In the genomic region with DNA sequence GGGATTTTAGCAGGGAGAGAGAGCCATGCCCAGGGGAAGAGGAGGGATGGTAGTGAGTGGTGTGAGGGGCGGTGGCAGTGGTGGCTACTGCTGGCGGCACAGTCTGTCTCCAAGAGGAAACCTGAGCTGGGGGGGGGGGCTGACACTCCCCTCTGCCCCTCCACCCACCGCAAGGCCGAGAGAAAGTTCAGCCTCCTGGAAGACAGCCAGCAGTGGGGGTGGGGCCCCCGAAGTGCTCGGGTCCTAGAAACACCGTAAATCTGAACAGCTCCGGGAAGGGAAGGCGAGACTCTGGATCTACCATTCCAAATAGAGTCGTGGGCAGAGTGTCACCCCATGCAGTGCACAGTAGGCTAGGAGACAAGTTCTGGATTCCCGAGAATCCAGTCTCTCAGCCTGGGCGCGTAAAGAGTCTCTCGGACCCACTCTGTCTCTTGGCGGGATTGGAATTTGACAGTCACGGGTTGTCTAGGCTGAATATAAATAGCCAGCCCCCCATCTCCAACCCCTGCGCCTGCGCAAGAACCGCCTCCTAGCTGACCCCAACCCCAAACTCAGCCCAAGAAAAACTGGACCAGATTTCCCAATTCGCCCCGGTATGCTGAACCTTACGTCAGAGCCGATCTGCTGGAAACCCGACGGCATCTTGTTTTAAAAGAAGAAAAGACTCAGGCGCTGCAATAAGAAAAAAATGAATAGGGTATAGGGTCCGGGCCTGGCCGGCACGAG, we compare ENCODE assay signal across 8 mouse cellular contexts. TPM values are rescaled to one million over a fixed set of nuclear protein-coding genes. Genes with fewer than 3 reads are reported as not detected.
A peak's percentile ranks its signal among the peaks of the same experiment; 100 is the strongest.
DNase-seq lines count a peak whose midpoint lies in the region; ATAC-seq and TF ChIP-seq lines count a peak whose summit lies in the region.

No protein-coding gene starts in this region.

- ATAC-seq in lung, embryonic 14.5 days (ENCODE audit: insufficient read depth): peak; percentile 48
- peak; percentile 21; the same call in 1 of the 2 replicates for ATAC-seq in embryonic facial prominence, embryonic 13.5 days (ENCODE audit: insufficient number of reproducible peaks, insufficient read depth, low FRiP score, low TSS enrichment, low read depth)
- ATAC-seq in heart, embryonic 11.5 days (replicated peaks; ENCODE audit: insufficient number of reproducible peaks, low FRiP score, low TSS enrichment): peak; percentile 58; the same call in 1 of the 2 replicates
- peak; percentile 54 for ATAC-seq in kidney, embryonic 14.5 days (ENCODE audit: low FRiP score, low TSS enrichment)

- peak; percentile 83 for DNase-seq in lung, embryonic 14.5 days
- DNase-seq in lung, postnatal 14 days: no peak
- no peak for DNase-seq in midbrain, embryonic 10.5 days (ENCODE audit: low spot score)
- DNase-seq in right cerebral cortex, postnatal 25 days: no peak
- no peak for DNase-seq in urinary bladder, adult 18-20 months (ENCODE audit: low spot score in 2 of 2)

- peak overlapping the region; percentile 69 for H3K4me2 ChIP-seq in lung, embryonic 14.5 days
- H3K4me2 ChIP-seq in embryonic facial prominence, embryonic 13.5 days: peak overlapping the region; percentile 71
- peak overlapping the region; percentile 92 for H3K4me2 ChIP-seq in heart, embryonic 11.5 days
- peak overlapping the region; percentile 78 for H3K4me2 ChIP-seq in kidney, embryonic 14.5 days (replicated peaks; ENCODE audit: low read depth, low read length)

- H3K4me3 ChIP-seq in lung, embryonic 14.5 days (ENCODE audit: low read depth, low read length): peak overlapping the region; percentile 52
- H3K4me3 ChIP-seq in embryonic facial prominence, embryonic 13.5 days: peak overlapping the region; percentile 54
- peak overlapping the region; percentile 64 for H3K4me3 ChIP-seq in heart, embryonic 11.5 days (ENCODE audit: low read depth, low read length)
- H3K4me3 ChIP-seq in kidney, embryonic 14.5 days (ENCODE audit: low read length): peak overlapping the region; percentile 58
- peak overlapping the region; percentile 56 for H3K4me3 ChIP-seq in midbrain, embryonic 10.5 days

- no peaks in the 10 kb centered on the region for H3K27me3 ChIP-seq in lung, embryonic 14.5 days (ENCODE audit: insufficient read depth, low read length)
- H3K27me3 ChIP-seq in embryonic facial prominence, embryonic 13.5 days: no peaks in the 10 kb centered on the region
- H3K27me3 ChIP-seq in heart, embryonic 11.5 days (ENCODE audit: control insufficient read depth, insufficient read depth, low read length): peaks cover 5% of the 10 kb centered on the region
- H3K27me3 ChIP-seq in kidney, embryonic 14.5 days (ENCODE audit: control insufficient read depth, insufficient read depth, low read length): no peaks in the 10 kb centered on the region
- peaks cover 15% of the 10 kb centered on the region for H3K27me3 ChIP-seq in midbrain, embryonic 10.5 days (ENCODE audit: low read depth, poor library complexity, severe bottlenecking)

- H3K27ac ChIP-seq in lung, embryonic 14.5 days (ENCODE audit: low read depth): peak overlapping the region; percentile 83
- peak overlapping the region; percentile 92 for H3K27ac ChIP-seq in embryonic facial prominence, embryonic 13.5 days
- H3K27ac ChIP-seq in heart, embryonic 11.5 days (ENCODE audit: low read depth, low read length): peak overlapping the region; percentile 93
- H3K27ac ChIP-seq in kidney, embryonic 14.5 days (ENCODE audit: low read depth, low read length): peak overlapping the region; percentile 90
- H3K27ac ChIP-seq in midbrain, embryonic 10.5 days (replicated peaks): peak overlapping the region; percentile 92

- H3K9me3 ChIP-seq in lung, embryonic 14.5 days (ENCODE audit: low read depth, low read length): no peaks in the 10 kb centered on the region
- H3K9me3 ChIP-seq in embryonic facial prominence, embryonic 13.5 days: no peaks in the 10 kb centered on the region
- H3K9me3 ChIP-seq in heart, embryonic 11.5 days (replicated peaks; ENCODE audit: control insufficient read depth, low read length): no peaks in the 10 kb centered on the region
- no peaks in the 10 kb centered on the region for H3K9me3 ChIP-seq in kidney, embryonic 14.5 days (ENCODE audit: control insufficient read depth, low read length)
- no peaks in the 10 kb centered on the region for H3K9me3 ChIP-seq in midbrain, embryonic 10.5 days (replicated peaks)

- peaks cover 29% of the 10 kb centered on the region; the same call in 1 of the 2 replicates for H3K36me3 ChIP-seq in lung, embryonic 14.5 days (ENCODE audit: insufficient read depth)
- peaks cover 38% of the 10 kb centered on the region for H3K36me3 ChIP-seq in embryonic facial prominence, embryonic 13.5 days
- H3K36me3 ChIP-seq in heart, embryonic 11.5 days (ENCODE audit: control insufficient read depth, insufficient read depth, low read length): peaks cover 11% of the 10 kb centered on the region
- H3K36me3 ChIP-seq in kidney, embryonic 14.5 days (ENCODE audit: control insufficient read depth, insufficient read depth, low read length): peaks cover 18% of the 10 kb centered on the region
- peaks cover 34% of the 10 kb centered on the region for H3K36me3 ChIP-seq in midbrain, embryonic 10.5 days

- peaks cover 13% of the 10 kb centered on the region; the same call in 1 of the 2 replicates for H3K4me1 ChIP-seq in lung, embryonic 14.5 days (ENCODE audit: insufficient read depth)
- H3K4me1 ChIP-seq in embryonic facial prominence, embryonic 13.5 days: peaks cover 29% of the 10 kb centered on the region
- H3K4me1 ChIP-seq in heart, embryonic 11.5 days (ENCODE audit: control insufficient read depth, insufficient read depth, low read length): peaks cover 13% of the 10 kb centered on the region; the same call in 1 of the 2 replicates
- peaks cover 9% of the 10 kb centered on the region; the same call in 1 of the 2 replicates for H3K4me1 ChIP-seq in kidney, embryonic 14.5 days (ENCODE audit: control insufficient read depth, insufficient read depth, low read length)
- peaks cover 33% of the 10 kb centered on the region for H3K4me1 ChIP-seq in midbrain, embryonic 10.5 days

- no peak for TF ChIP-seq CTCF in lung, embryonic 14.5 days (IDR thresholded peaks at IDR 0.05; ENCODE audit: low read depth)

- H3K9ac ChIP-seq in lung, embryonic 14.5 days: peak overlapping the region; percentile 61
- peak overlapping the region; percentile 70 for H3K9ac ChIP-seq in embryonic facial prominence, embryonic 13.5 days
- H3K9ac ChIP-seq in heart, embryonic 11.5 days (ENCODE audit: low read depth, low read length): peak overlapping the region; percentile 74
- H3K9ac ChIP-seq in kidney, embryonic 14.5 days (ENCODE audit: low read depth, low read length): peak overlapping the region; percentile 65

- 1% methylated on average over 29 of the region's 29 CpGs for WGBS in lung, embryonic 14.5 days
- WGBS in embryonic facial prominence, embryonic 13.5 days: under 1% methylated on average over 29 of the region's 29 CpGs
- 2% methylated on average over 29 of the region's 29 CpGs for WGBS in heart, embryonic 11.5 days (ENCODE audit: insufficient replicate concordance)
- WGBS in kidney, embryonic 14.5 days: 2% methylated on average over 29 of the region's 29 CpGs
- 4% methylated on average over 29 of the region's 29 CpGs for WGBS in midbrain, embryonic 10.5 days

RNA-seq across cellular contexts. Expression of a gene that starts 0.5 kb away (rescaled TPM):
- polyA plus RNA-seq in lung, embryonic 14.5 days (2014; fragmentation: Nextera tagmentation; extraction: Ambion mirVana): 14.9 and 19.0 TPM in 2 replicates
- polyA plus RNA-seq in embryonic facial prominence, embryonic 13.5 days (2015; fragmentation: Nextera tagmentation; extraction: Ambion mirVana): 33.3 and 33.5 TPM in 2 replicates
- 22.0 and 22.8 TPM in 2 replicates for polyA plus RNA-seq in heart, embryonic 11.5 days (2014; fragmentation: Nextera tagmentation; extraction: Ambion mirVana)
- polyA plus RNA-seq in kidney, embryonic 14.5 days (2014; fragmentation: Nextera tagmentation; extraction: Ambion mirVana): 11.7 and 14.1 TPM in 2 replicates
- polyA plus RNA-seq in midbrain, embryonic 10.5 days (2016; fragmentation: Nextera tagmentation; extraction: Ambion mirVana): 12.6 and 12.8 TPM in 2 replicates

RNA-seq across cellular contexts. Expression of a gene that starts 11.9 kb away (rescaled TPM):
- 4.7 and 6.1 TPM in 2 replicates for polyA plus RNA-seq in lung, embryonic 14.5 days (2014; fragmentation: Nextera tagmentation; extraction: Ambion mirVana)
- polyA plus RNA-seq in embryonic facial prominence, embryonic 13.5 days (2015; fragmentation: Nextera tagmentation; extraction: Ambion mirVana): 7.5 and 10.2 TPM in 2 replicates
- 1.5 and 4.3 TPM in 2 replicates for polyA plus RNA-seq in heart, embryonic 11.5 days (2014; fragmentation: Nextera tagmentation; extraction: Ambion mirVana)
- polyA plus RNA-seq in kidney, embryonic 14.5 days (2014; fragmentation: Nextera tagmentation; extraction: Ambion mirVana): 10.1 and 10.7 TPM in 2 replicates
- 2.4 and 2.8 TPM in 2 replicates for polyA plus RNA-seq in midbrain, embryonic 10.5 days (2016; fragmentation: Nextera tagmentation; extraction: Ambion mirVana)

RNA-seq across cellular contexts. Expression of a gene that starts 17.1 kb away (rescaled TPM):
- polyA plus RNA-seq in lung, embryonic 14.5 days (2014; fragmentation: Nextera tagmentation; extraction: Ambion mirVana): 76.7 and 86.4 TPM in 2 replicates
- 30.3 and 34.9 TPM in 2 replicates for polyA plus RNA-seq in embryonic facial prominence, embryonic 13.5 days (2015; fragmentation: Nextera tagmentation; extraction: Ambion mirVana)
- 2.4 and 3.0 TPM in 2 replicates for polyA plus RNA-seq in heart, embryonic 11.5 days (2014; fragmentation: Nextera tagmentation; extraction: Ambion mirVana)
- polyA plus RNA-seq in kidney, embryonic 14.5 days (2014; fragmentation: Nextera tagmentation; extraction: Ambion mirVana): 117 and 132 TPM in 2 replicates
- polyA plus RNA-seq in midbrain, embryonic 10.5 days (2016; fragmentation: Nextera tagmentation; extraction: Ambion mirVana): 7.1 and 7.6 TPM in 2 replicates

RNA-seq across cellular contexts. Expression of a gene that starts 25.7 kb away (rescaled TPM):
- 1,945 and 2,006 TPM in 2 replicates for polyA plus RNA-seq in lung, embryonic 14.5 days (2014; fragmentation: Nextera tagmentation; extraction: Ambion mirVana)
- polyA plus RNA-seq in embryonic facial prominence, embryonic 13.5 days (2015; fragmentation: Nextera tagmentation; extraction: Ambion mirVana): 1,558 and 1,689 TPM in 2 replicates
- 1,428 and 1,516 TPM in 2 replicates for polyA plus RNA-seq in heart, embryonic 11.5 days (2014; fragmentation: Nextera tagmentation; extraction: Ambion mirVana)
- polyA plus RNA-seq in kidney, embryonic 14.5 days (2014; fragmentation: Nextera tagmentation; extraction: Ambion mirVana): 2,108 and 2,169 TPM in 2 replicates
- 2,258 and 2,701 TPM in 2 replicates for polyA plus RNA-seq in midbrain, embryonic 10.5 days (2016; fragmentation: Nextera tagmentation; extraction: Ambion mirVana)

RNA-seq across cellular contexts. Expression of a gene that starts 33.5 kb away (rescaled TPM):
- 25.4 and 28.3 TPM in 2 replicates for polyA plus RNA-seq in lung, embryonic 14.5 days (2014; fragmentation: Nextera tagmentation; extraction: Ambion mirVana)
- polyA plus RNA-seq in embryonic facial prominence, embryonic 13.5 days (2015; fragmentation: Nextera tagmentation; extraction: Ambion mirVana): 30.0 and 30.9 TPM in 2 replicates
- polyA plus RNA-seq in heart, embryonic 11.5 days (2014; fragmentation: Nextera tagmentation; extraction: Ambion mirVana): 20.3 and 22.2 TPM in 2 replicates
- polyA plus RNA-seq in kidney, embryonic 14.5 days (2014; fragmentation: Nextera tagmentation; extraction: Ambion mirVana): 34.5 and 50.1 TPM in 2 replicates
- 20.5 and 26.3 TPM in 2 replicates for polyA plus RNA-seq in midbrain, embryonic 10.5 days (2016; fragmentation: Nextera tagmentation; extraction: Ambion mirVana)
